Mouse (Mus musculus): ENCODE results near the gene Atp5b.
"Not testable (repeated sequence)": the region's sequence is repeated elsewhere in the genome, so short reads cannot be mapped to it uniquely, and the experiment has no call there.

Gene Atp5b

GRCm38 (mm10) chr10:128070432-128070831 is 12.6 kb upstream of the Atp5b start:
- DNase-seq: not testable (repeated sequence)

- not testable (repeated sequence) for DNase-seq
Observed at GRCm38 (mm10) chr10:128078269-128078668, 4.8 kb upstream of the Atp5b start.

GRCm38 (mm10) chr10:128080496-128080895 is 2.6 kb upstream of the Atp5b start:
- DNase-seq: no peak

GRCm38 (mm10) chr10:128081807-128082476 is 1.1 kb upstream of the Atp5b start:
- DNase-seq: no peak

GRCm38 (mm10) chr10:128082477-128082808 is 630 bp upstream of the Atp5b start:
- DNase-seq: no peak

- DNase-seq: no peak
Observed at GRCm38 (mm10) chr10:128083688-128084087, 615 bp downstream of the Atp5b start.

GRCm38 (mm10) chr10:128084160-128084559 is 1.1 kb downstream of the Atp5b start:
- no peak for DNase-seq

GRCm38 (mm10) chr10:128086391-128086790 is 3.3 kb downstream of the Atp5b start:
- DNase-seq: peak; percentile 38

- not testable (repeated sequence) for DNase-seq
Observed at GRCm38 (mm10) chr10:128087216-128087615, 4.1 kb downstream of the Atp5b start.

- no peak for DNase-seq
Observed at GRCm38 (mm10) chr10:128088181-128088580, 5.1 kb downstream of the Atp5b start.

- no peak for DNase-seq
Observed at GRCm38 (mm10) chr10:128089842-128090241, 6.8 kb downstream of the Atp5b start.

- DNase-seq: peak; percentile 94
Observed at GRCm38 (mm10) chr10:128090651-128091563, 7.8 kb downstream of the Atp5b start.

- peak; percentile 85 for DNase-seq
Observed at GRCm38 (mm10) chr10:128091564-128092505, 8.8 kb downstream of the Atp5b start, which contains the start of gene Baz2a. Gene Baz2a (plus strand): TSS chr10:128091577.

- DNase-seq: peak; percentile 86
Observed at GRCm38 (mm10) chr10:128092506-128093495, 9.7 kb downstream of the Atp5b start.

GRCm38 (mm10) chr10:128093496-128094294 is 10.6 kb downstream of the Atp5b start:
- peak; percentile 50 for DNase-seq

GRCm38 (mm10) chr10:128094340-128094968 is 11.4 kb downstream of the Atp5b start:
- DNase-seq: peak; percentile 94

- DNase-seq: no peak
Observed at GRCm38 (mm10) chr10:128095003-128095636, 12.0 kb downstream of the Atp5b start.

- no peak for DNase-seq
Observed at GRCm38 (mm10) chr10:128096313-128096692, 13.2 kb downstream of the Atp5b start.

- peak; percentile 79 for DNase-seq
Observed at GRCm38 (mm10) chr10:128096693-128097586, 13.9 kb downstream of the Atp5b start.
